Mouse (Mus musculus): ENCODE results near the gene Krt6a. TPM values are rescaled to one million over a fixed set of nuclear protein-coding genes. Genes with fewer than 3 reads are reported as not detected.

The Krt6a gene
- total RNA-seq (2023): not detected

DNA sequence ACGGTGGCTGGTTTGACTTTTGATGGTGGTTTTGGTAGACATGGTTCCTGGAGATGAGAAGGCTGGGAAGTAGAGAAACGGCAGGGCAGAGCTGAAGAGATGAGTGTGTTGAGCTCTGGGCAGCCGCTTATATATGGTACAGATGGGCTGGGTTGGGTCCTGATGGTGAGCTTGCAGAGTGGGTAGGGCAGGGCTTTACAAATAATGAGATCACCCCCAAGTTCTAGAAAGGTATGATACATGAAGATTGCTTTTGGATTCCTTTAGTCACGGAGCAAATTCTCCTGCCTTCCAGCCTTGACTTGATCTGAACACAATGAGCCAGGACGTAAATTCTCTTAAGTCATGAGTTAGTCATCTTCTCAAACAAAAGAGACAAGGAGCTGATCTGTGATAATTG, at the start of gene Krt6a:
Gene Krt6a (minus strand): TSS at position 101 of the 400 bp plus-strand sequence.

GRCm38 (mm10) chr15:101742711-101743110, 48.6 kb upstream of the Krt6a start, which contains the start of gene Krt71:
Krt71 (minus strand) TSS chr15:101743109.

GRCm38 (mm10) chr15:101712720-101713119, 18.6 kb upstream of the Krt6a start, which contains the start of gene Krt5:
Krt5 (minus strand) TSS chr15:101712898.

DNA sequence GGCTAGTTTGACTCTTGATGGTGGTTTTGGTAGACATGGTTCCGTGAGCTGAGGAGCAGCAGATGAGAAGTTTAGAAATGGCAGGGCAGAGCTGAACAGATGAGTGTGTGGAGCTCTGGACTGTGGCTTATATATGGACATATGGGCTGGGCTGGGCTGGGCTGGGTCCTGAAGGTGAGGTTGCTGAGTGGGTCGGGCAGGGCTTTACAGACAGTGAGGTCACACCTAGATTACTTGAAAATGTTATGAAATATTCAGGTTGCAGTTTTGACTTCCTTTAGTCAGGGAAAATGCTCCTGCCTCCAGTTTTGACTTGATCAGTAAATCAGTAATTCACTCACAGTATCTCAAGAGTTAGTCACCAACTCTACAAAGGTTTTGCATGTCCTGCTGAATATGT, 13.9 kb downstream of the Krt6a start, which contains the start of gene Krt6b:
Gene Krt6b (minus strand): TSS at position 101 of the 400 bp plus-strand sequence.

GRCm38 (mm10) chr15:101647280-101647679, 46.8 kb downstream of the Krt6a start, which contains the start of gene Gm5478:
Gm5478 (minus strand) TSS chr15:101647380.

Other genes with a start within 250 kb of the Krt6a start
- gene Krt88, start 246.6 kb downstream of the Krt6a start, total RNA-seq (2023): not detected
- 1 to 10 TPM; 1.5 to 2.8 TPM for gene Krt81, start 230.6 kb downstream of the Krt6a start, total RNA-seq (2023)
- 1 to 10 TPM; 6.0 to 6.8 TPM for gene Krt86, start 220.8 kb downstream of the Krt6a start, total RNA-seq (2023)
- 10 to 100 TPM; 27.0 to 28.1 TPM for gene Krt83, start 202.8 kb downstream of the Krt6a start, total RNA-seq (2023)
- not detected for gene Gm49425, start 177.0 kb downstream of the Krt6a start, total RNA-seq (2023)
- not detected for gene Krt84, start 161.5 kb downstream of the Krt6a start, total RNA-seq (2023)
- gene Krt82, start 143.6 kb downstream of the Krt6a start, total RNA-seq (2023): not detected
- gene Krt90, start 131.4 kb downstream of the Krt6a start, total RNA-seq (2023): not detected
- under 1 TPM; 0.73 to 0.76 TPM for gene Krt75, start 120.4 kb downstream of the Krt6a start, total RNA-seq (2023)
- not detected for gene Gm5414, start 66.1 kb downstream of the Krt6a start, total RNA-seq (2023)
- not detected for gene Gm5478, start 46.9 kb downstream of the Krt6a start, total RNA-seq (2023)
- not detected for gene Krt6b, start 14.0 kb downstream of the Krt6a start, total RNA-seq (2023)
- not detected for gene Krt5, start 18.6 kb upstream of the Krt6a start, total RNA-seq (2023)
- gene Krt71, start 48.8 kb upstream of the Krt6a start, total RNA-seq (2023): not detected
- gene Krt72, start 92.2 kb upstream of the Krt6a start, total RNA-seq (2023): not detected
- gene Krt73, start 108.0 kb upstream of the Krt6a start, total RNA-seq (2023): not detected
- not detected for gene Krt2, start 123.9 kb upstream of the Krt6a start, total RNA-seq (2023)
- not detected for gene Krt1, start 156.5 kb upstream of the Krt6a start, total RNA-seq (2023)
- gene Krt77, start 175.4 kb upstream of the Krt6a start, total RNA-seq (2023): not detected
- gene Krt76, start 198.6 kb upstream of the Krt6a start, total RNA-seq (2023): not detected
- gene Krt4, start 230.4 kb upstream of the Krt6a start, total RNA-seq (2023): not detected
- not detected for gene Krt79, start 246.0 kb upstream of the Krt6a start, total RNA-seq (2023)

Measured in neutrophil, adult 59 days (primary cell).